In the genomic region with DNA sequence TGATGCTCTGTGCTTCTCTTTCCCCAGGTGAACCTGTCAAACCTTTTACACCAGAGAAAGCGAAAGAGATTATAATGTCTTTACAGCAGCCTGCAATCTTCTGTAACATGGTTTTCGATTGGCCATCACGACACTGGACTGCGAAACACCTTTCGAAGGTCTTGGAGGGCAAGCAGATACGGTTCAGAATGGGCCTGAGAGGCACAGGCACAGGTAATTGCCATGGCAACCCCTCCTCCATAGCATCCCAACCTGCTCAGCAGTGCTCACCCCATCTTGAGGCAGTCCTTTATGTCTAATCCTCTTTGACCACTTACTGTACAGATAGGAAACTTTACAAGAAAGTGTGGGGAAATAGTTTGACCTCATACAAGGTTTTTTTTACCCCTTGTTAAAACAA, we compare ENCODE assay signal across 24 mouse cellular contexts. TPM values are rescaled to one million over a fixed set of nuclear protein-coding genes. Genes with fewer than 3 reads are reported as not detected.
DNase-seq lines count a peak whose midpoint lies in the region; ATAC-seq and TF ChIP-seq lines count a peak whose summit lies in the region.
"Had no signal": no experiment of that assay in that cellular context is flagged by ENCODE, and none has a peak within 500 bp of the region (broad histone marks: within the 10 kb centered on the region; RNA-seq: fewer than 3 reads in every experiment).

No protein-coding gene starts in this region.

- no peaks in the 10 kb centered on the region for H3K27me3 ChIP-seq in hindbrain, embryonic 11.5 days (ENCODE audit: control insufficient read depth, insufficient read depth, low read length)
- H3K27me3 ChIP-seq in hindbrain, embryonic 10.5 days (ENCODE audit: insufficient read depth, poor library complexity, severe bottlenecking), result no peaks in the 10 kb centered on the region
- H3K27me3 ChIP-seq in intestine, embryonic 14.5 days (replicated peaks; ENCODE audit: control insufficient read depth, insufficient read depth, low read length), result no peaks in the 10 kb centered on the region
- no peaks in the 10 kb centered on the region for H3K27me3 ChIP-seq in midbrain, embryonic 14.5 days (ENCODE audit: control insufficient read depth, insufficient read depth, low read length)
- H3K27me3 ChIP-seq: embryonic facial prominence, embryonic 13.5 days; forebrain, embryonic 15.5 days; limb, embryonic 15.5 days had no signal

- no peak overlapping the region for H3K27ac ChIP-seq in hindbrain, embryonic 11.5 days (ENCODE audit: low read depth, low read length)
- H3K27ac ChIP-seq in hindbrain, embryonic 10.5 days, result no peak overlapping the region
- H3K27ac ChIP-seq in intestine, embryonic 14.5 days (ENCODE audit: low read depth), result no peak overlapping the region
- H3K27ac ChIP-seq in midbrain, embryonic 14.5 days (replicated peaks; ENCODE audit: low read depth, low read length), result no peak overlapping the region
- H3K27ac ChIP-seq: embryonic facial prominence, embryonic 13.5 days; forebrain, embryonic 15.5 days; limb, embryonic 15.5 days; liver, embryonic 14.5 days had no signal

- no peak for DNase-seq in hindbrain, embryonic 11.5 days (ENCODE audit: low spot score)
- no peak for DNase-seq in hindbrain, embryonic 10.5 days (ENCODE audit: low spot score)
- DNase-seq in brain, embryonic 14.5 days (ENCODE audit: low read depth), result peak; percentile 33
- DNase-seq in intestine, embryonic 14.5 days (ENCODE audit: low spot score), result peak; percentile 36
- peak; percentile 11 for DNase-seq in midbrain, embryonic 14.5 days
- DNase-seq in cerebellum, adult 11 months, result no peak
- DNase-seq in left cerebral cortex, adult 8-10 months (ENCODE audit: low spot score in 2 of 2), result no peak
- no peak for DNase-seq in Muller cell, postnatal 12 days (ENCODE audit: inconsistent ontology term)
- DNase-seq: adrenal gland, postnatal 10 days; cerebellum, adult 8-10 months; cerebellum, postnatal 36 days; gastrocnemius, postnatal 25 days; kidney, adult 18-20 months; kidney, postnatal 4 days; left cerebral cortex, postnatal 4 days; lung, embryonic 14.5 days; thymus, postnatal 14 days had no signal

- no peak overlapping the region for H3K4me2 ChIP-seq in hindbrain, embryonic 11.5 days (replicated peaks; ENCODE audit: low read depth, low read length)
- no peak overlapping the region for H3K4me2 ChIP-seq in intestine, embryonic 14.5 days (ENCODE audit: low read length)
- no peak overlapping the region for H3K4me2 ChIP-seq in midbrain, embryonic 14.5 days (ENCODE audit: low read length)
- H3K4me2 ChIP-seq: embryonic facial prominence, embryonic 13.5 days; forebrain, embryonic 15.5 days; limb, embryonic 15.5 days; lung, embryonic 14.5 days had no signal

- no peaks in the 10 kb centered on the region for H3K9me3 ChIP-seq in hindbrain, embryonic 11.5 days (ENCODE audit: control insufficient read depth, low read length)
- H3K9me3 ChIP-seq in hindbrain, embryonic 10.5 days, result no peaks in the 10 kb centered on the region
- H3K9me3 ChIP-seq in intestine, embryonic 14.5 days (ENCODE audit: control insufficient read depth, low read length), result no peaks in the 10 kb centered on the region
- no peaks in the 10 kb centered on the region for H3K9me3 ChIP-seq in midbrain, embryonic 14.5 days (ENCODE audit: control insufficient read depth, low read length)
- H3K9me3 ChIP-seq: embryonic facial prominence, embryonic 13.5 days; forebrain, embryonic 15.5 days; limb, embryonic 15.5 days had no signal

- no peak overlapping the region for H3K9ac ChIP-seq in hindbrain, embryonic 11.5 days (ENCODE audit: low read depth, low read length)
- no peak overlapping the region for H3K9ac ChIP-seq in intestine, embryonic 14.5 days (ENCODE audit: low read length)
- no peak overlapping the region for H3K9ac ChIP-seq in midbrain, embryonic 14.5 days (replicated peaks; ENCODE audit: low read length)
- H3K9ac ChIP-seq: embryonic facial prominence, embryonic 13.5 days; forebrain, embryonic 15.5 days; limb, embryonic 15.5 days; liver, embryonic 14.5 days; lung, embryonic 14.5 days had no signal

- no peaks in the 10 kb centered on the region for H3K4me1 ChIP-seq in hindbrain, embryonic 11.5 days (replicated peaks; ENCODE audit: control insufficient read depth, insufficient read depth, low read length)
- H3K4me1 ChIP-seq in hindbrain, embryonic 10.5 days (replicated peaks), result peaks cover 9% of the 10 kb centered on the region
- no peaks in the 10 kb centered on the region for H3K4me1 ChIP-seq in intestine, embryonic 14.5 days (replicated peaks; ENCODE audit: control insufficient read depth, insufficient read depth, low read length)
- no peaks in the 10 kb centered on the region; the same call in 1 of the 2 replicates for H3K4me1 ChIP-seq in midbrain, embryonic 14.5 days (ENCODE audit: control insufficient read depth, insufficient read depth, low read length)
- H3K4me1 ChIP-seq: embryonic facial prominence, embryonic 13.5 days; limb, embryonic 15.5 days; megakaryocyte, embryonic 14.5 days had no signal

- H3K36me3 ChIP-seq in hindbrain, embryonic 11.5 days (ENCODE audit: control insufficient read depth, insufficient read depth, low read length), result no peaks in the 10 kb centered on the region
- H3K36me3 ChIP-seq in hindbrain, embryonic 10.5 days, result peaks cover 32% of the 10 kb centered on the region
- peaks cover 19% of the 10 kb centered on the region for H3K36me3 ChIP-seq in intestine, embryonic 14.5 days (ENCODE audit: control insufficient read depth, insufficient read depth, low read length)
- H3K36me3 ChIP-seq in midbrain, embryonic 14.5 days (ENCODE audit: control insufficient read depth, insufficient read depth, low read length), result peaks cover 11% of the 10 kb centered on the region; the same call in 1 of the 2 replicates

- peak; percentile 63; the same call in 1 of the 2 replicates for ATAC-seq in hindbrain, embryonic 11.5 days (ENCODE audit: low FRiP score)
- no peak for ATAC-seq in intestine, embryonic 14.5 days (replicated peaks; ENCODE audit: low FRiP score, low TSS enrichment, low read depth)
- ATAC-seq in midbrain, embryonic 14.5 days (ENCODE audit: low FRiP score, low TSS enrichment), result no peak
- ATAC-seq: activated CD4-positive, CD25-positive, alpha-beta regulatory T cell, adult 4 months; forebrain, embryonic 15.5 days had no signal

- no peak for TF ChIP-seq CTCF in brain, embryonic 14.5 days (IDR thresholded peaks at IDR 0.05; ENCODE audit: borderline replicate concordance, extremely low read depth, insufficient read depth, insufficient read length)

- TF ChIP-seq POLR2A in brain, embryonic 14.5 days (IDR thresholded peaks at IDR 0.05; ENCODE audit: borderline replicate concordance, extremely low read depth, insufficient read depth, insufficient read length, poor library complexity, severe bottlenecking), result no peak

- 85% methylated on average over 6 of the region's 6 CpGs for WGBS in hindbrain, embryonic 11.5 days
- 90% methylated on average over 6 of the region's 6 CpGs for WGBS in hindbrain, embryonic 10.5 days
- 77% methylated on average over 6 of the region's 6 CpGs for WGBS in intestine, embryonic 14.5 days
- 85% methylated on average over 6 of the region's 6 CpGs for WGBS in midbrain, embryonic 14.5 days

- no peak overlapping the region for H3K4me3 ChIP-seq in hindbrain, embryonic 11.5 days (ENCODE audit: low read depth, low read length)
- H3K4me3 ChIP-seq in hindbrain, embryonic 10.5 days, result no peak overlapping the region
- H3K4me3 ChIP-seq in intestine, embryonic 14.5 days (ENCODE audit: low read depth, low read length), result no peak overlapping the region
- H3K4me3 ChIP-seq in midbrain, embryonic 14.5 days (replicated peaks; ENCODE audit: low read depth, low read length), result no peak overlapping the region
- H3K4me3 ChIP-seq: embryonic facial prominence, embryonic 13.5 days; erythroblast, embryonic 14.5 days; forebrain, embryonic 15.5 days; limb, embryonic 15.5 days; megakaryocyte, embryonic 14.5 days had no signal

RNA-seq across cellular contexts. Expression of a gene that starts 17.0 kb away (rescaled TPM):
- 24.7 and 25.2 TPM in 2 replicates for polyA plus RNA-seq in hindbrain, embryonic 11.5 days (2014; fragmentation: Nextera tagmentation; extraction: Ambion mirVana)
- 24.1 and 25.0 TPM in 2 replicates for polyA plus RNA-seq in hindbrain, embryonic 10.5 days (2016; fragmentation: Nextera tagmentation; extraction: Ambion mirVana)
- polyA plus RNA-seq in brain, embryonic 14.5 days (2012; rRNA removed), result 14.5 and 16.9 TPM in 2 replicates
- polyA plus RNA-seq in intestine, embryonic 14.5 days (2014; fragmentation: Nextera tagmentation; extraction: Ambion mirVana), result 19.9 and 20.0 TPM in 2 replicates
- 13.4 and 18.1 TPM in 2 replicates for polyA plus RNA-seq in midbrain, embryonic 14.5 days (2014; fragmentation: Nextera tagmentation; extraction: Ambion mirVana)
- total RNA-seq in left cerebral cortex, adult 8-10 months (2022), result 1 to 10 TPM; 6.4 to 7.5 (median 6.9) TPM

RNA-seq across cellular contexts. Expression of a gene that starts 18.0 kb away (rescaled TPM):
- 20.1 and 21.1 TPM in 2 replicates for polyA plus RNA-seq in hindbrain, embryonic 11.5 days (2014; fragmentation: Nextera tagmentation; extraction: Ambion mirVana)
- 15.2 and 17.3 TPM in 2 replicates for polyA plus RNA-seq in hindbrain, embryonic 10.5 days (2016; fragmentation: Nextera tagmentation; extraction: Ambion mirVana)
- 55.4 and 58.2 TPM in 2 replicates for polyA plus RNA-seq in brain, embryonic 14.5 days (2012; rRNA removed)
- 18.5 and 18.6 TPM in 2 replicates for polyA plus RNA-seq in intestine, embryonic 14.5 days (2014; fragmentation: Nextera tagmentation; extraction: Ambion mirVana)
- 40.5 and 44.5 TPM in 2 replicates for polyA plus RNA-seq in midbrain, embryonic 14.5 days (2014; fragmentation: Nextera tagmentation; extraction: Ambion mirVana)
- total RNA-seq in left cerebral cortex, adult 8-10 months (2022), result 10 to 100 TPM; 65.2 to 71.3 (median 70.6) TPM

Comparison
In these comparisons a context has a peak if more than half of its experiments do, and no peak if none do; other contexts are left out.
1. DNase-seq: peak in brain, embryonic 14.5 days (single experiment), intestine, embryonic 14.5 days (single experiment) and midbrain, embryonic 14.5 days (single experiment); none in hindbrain, embryonic 11.5 days (single experiment), hindbrain, embryonic 10.5 days (single experiment), cerebellum, adult 11 months (single experiment), left cerebral cortex, adult 8-10 months (0 of 2) and Muller cell, postnatal 12 days (single experiment).